Mouse (Mus musculus) naive thymus-derived CD4-positive, alpha-beta T cell, adult 5 months (primary cell): ENCODE measurements around the gene Gm10436. TPM values are rescaled to one million over a fixed set of nuclear protein-coding genes. Genes with fewer than 3 reads are reported as not detected.

ENCODE experiments used
- polyA plus RNA-seq: library from polyadenylated mRNA; unstranded; fragments of 100-300 nt; shearing (Covaris generic); gene quantifications from one replicate; pipeline ENCODE4 v1.2.1, GENCODE M21; 2017

Gm10436 gene
- polyA plus RNA-seq, result not detected

DNA sequence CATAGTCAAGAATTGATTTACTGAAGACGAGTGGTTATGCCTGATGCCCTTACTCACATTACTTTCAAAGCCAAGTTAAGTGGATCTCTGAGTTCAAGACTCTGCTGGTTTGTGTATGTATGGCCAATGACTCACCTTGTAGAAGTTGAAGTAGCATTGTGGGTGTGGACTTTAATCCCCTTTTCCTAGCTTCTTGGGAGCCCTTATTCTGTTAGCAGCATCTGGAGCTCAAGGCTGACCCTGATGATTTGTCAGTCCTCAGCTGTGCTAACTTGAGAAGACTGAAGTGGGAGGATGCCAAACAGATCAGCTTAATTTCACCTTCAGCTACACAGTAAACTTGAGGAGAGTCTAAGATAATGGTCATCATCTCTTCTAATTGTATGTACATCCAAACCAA, at the start of gene Gm10436:
Gene Gm10436 (minus strand): TSS at position 101 of the 400 bp plus-strand sequence.

Other genes starting within 250 kb of the Gm10436 start
- gene Gm2042, start 228.0 kb downstream of the Gm10436 start, polyA plus RNA-seq, result not detected
- gene Gm2075, start 170.3 kb downstream of the Gm10436 start, polyA plus RNA-seq, result not detected
- not detected for gene Gm6803, start 163.3 kb downstream of the Gm10436 start, polyA plus RNA-seq
- gene Gm2056, start 155.1 kb downstream of the Gm10436 start, polyA plus RNA-seq, result not detected
- gene Gm16368, start 98.4 kb downstream of the Gm10436 start, polyA plus RNA-seq, result not detected
- not detected for gene Gm8332, start 68.0 kb upstream of the Gm10436 start, polyA plus RNA-seq
- 0.20 TPM for gene Gm5662, start 92.4 kb upstream of the Gm10436 start, polyA plus RNA-seq
- gene Gm5039, start 141.9 kb upstream of the Gm10436 start, polyA plus RNA-seq, result not detected
- 18.0 TPM for gene Adck1, start 178.4 kb upstream of the Gm10436 start, polyA plus RNA-seq